Mouse (Mus musculus): ENCODE measurements around the gene Tead1.
A peak's percentile ranks its signal among the peaks of the same experiment; 100 is the strongest.

Tead1 gene

GRCm38 (mm10) chr7:112854516-112854915, 175.4 kb downstream of the Tead1 start:
- no peak for DNase-seq (ENCODE audit: low read depth in 1 of 2, low spot score in 2 of 2)

- DNase-seq (ENCODE audit: low read depth in 1 of 2, low spot score in 2 of 2) = no peak
Observed at GRCm38 (mm10) chr7:112855419-112855818, 176.3 kb downstream of the Tead1 start.

GRCm38 (mm10) chr7:112856121-112856571, 177.0 kb downstream of the Tead1 start:
- no peak for DNase-seq (ENCODE audit: low read depth in 1 of 2, low spot score in 2 of 2)

GRCm38 (mm10) chr7:112856583-112856982, 177.5 kb downstream of the Tead1 start:
- no peak for DNase-seq (ENCODE audit: low read depth in 1 of 2, low spot score in 2 of 2)

- DNase-seq (ENCODE audit: low read depth in 1 of 2, low spot score in 2 of 2) = peak in 1 of 2 experiments; percentile 23
Observed at GRCm38 (mm10) chr7:112859887-112860286, 180.8 kb downstream of the Tead1 start.

GRCm38 (mm10) chr7:112862086-112862485, 183.0 kb downstream of the Tead1 start:
- DNase-seq (ENCODE audit: low read depth in 1 of 2, low spot score in 2 of 2) = no peak

GRCm38 (mm10) chr7:112864188-112864587, 185.1 kb downstream of the Tead1 start:
- DNase-seq (ENCODE audit: low read depth in 1 of 2, low spot score in 2 of 2) = no peak

- no peak for DNase-seq (ENCODE audit: low read depth in 1 of 2, low spot score in 2 of 2)
Observed at GRCm38 (mm10) chr7:112865739-112866138, 186.6 kb downstream of the Tead1 start.

- no peak for DNase-seq (ENCODE audit: low read depth in 1 of 2, low spot score in 2 of 2)
Observed at GRCm38 (mm10) chr7:112868551-112869465, 189.7 kb downstream of the Tead1 start.

- no peak for DNase-seq (ENCODE audit: low read depth in 1 of 2, low spot score in 2 of 2)
Observed at GRCm38 (mm10) chr7:112871752-112872151, 192.6 kb downstream of the Tead1 start.

- DNase-seq (ENCODE audit: low read depth in 1 of 2, low spot score in 2 of 2) = no peak
Observed at GRCm38 (mm10) chr7:112872435-112873196, 193.5 kb downstream of the Tead1 start.

- no peak for DNase-seq (ENCODE audit: low read depth in 1 of 2, low spot score in 2 of 2)
Observed at GRCm38 (mm10) chr7:112876128-112876527, 197.0 kb downstream of the Tead1 start.

GRCm38 (mm10) chr7:112883791-112884274, 204.7 kb downstream of the Tead1 start:
- no peak for DNase-seq (ENCODE audit: low read depth in 1 of 2, low spot score in 2 of 2)

- DNase-seq (ENCODE audit: low read depth in 1 of 2, low spot score in 2 of 2) = no peak
Observed at GRCm38 (mm10) chr7:112885546-112885945, 206.4 kb downstream of the Tead1 start.

GRCm38 (mm10) chr7:112891883-112892282, 212.8 kb downstream of the Tead1 start:
- DNase-seq (ENCODE audit: low read depth in 1 of 2, low spot score in 2 of 2) = no peak

GRCm38 (mm10) chr7:112892595-112892994, 213.5 kb downstream of the Tead1 start:
- DNase-seq (ENCODE audit: low read depth in 1 of 2, low spot score in 2 of 2) = no peak

- DNase-seq (ENCODE audit: low read depth in 1 of 2, low spot score in 2 of 2) = no peak
Observed at GRCm38 (mm10) chr7:112896363-112896762, 217.2 kb downstream of the Tead1 start.

- no peak for DNase-seq (ENCODE audit: low read depth in 1 of 2, low spot score in 2 of 2)
Observed at GRCm38 (mm10) chr7:112901710-112902109, 222.6 kb downstream of the Tead1 start.

- no peak for DNase-seq (ENCODE audit: low read depth in 1 of 2, low spot score in 2 of 2)
Observed at GRCm38 (mm10) chr7:112906848-112907247, 227.7 kb downstream of the Tead1 start.

- DNase-seq (ENCODE audit: low read depth in 1 of 2, low spot score in 2 of 2) = no peak
Observed at GRCm38 (mm10) chr7:112907468-112907867, 228.3 kb downstream of the Tead1 start.

- DNase-seq (ENCODE audit: low read depth in 1 of 2, low spot score in 2 of 2) = no peak
Observed at GRCm38 (mm10) chr7:112909164-112909563, 230.0 kb downstream of the Tead1 start.

GRCm38 (mm10) chr7:112912969-112913368, 233.9 kb downstream of the Tead1 start:
- no peak for DNase-seq (ENCODE audit: low read depth in 1 of 2, low spot score in 2 of 2)

Measured in monocyte, adult 2 months (primary cell).